Mouse (Mus musculus): Measurements from ENCODE around the gene Maneal. TPM values are rescaled to one million over a fixed set of nuclear protein-coding genes. Genes with fewer than 3 reads are reported as not detected.

Maneal gene
- 10 to 100 TPM; 46.0 to 55.5 (median 50.6) TPM for total RNA-seq (2022)

- DNase-seq (ENCODE audit: low spot score in 2 of 2): no peak
Measured at GRCm38 (mm10) chr4:124861283-124862188, at the start of gene Maneal. Gene Maneal, minus strand, starts transcription at chr4:124862171.

- DNase-seq (ENCODE audit: low spot score in 2 of 2): no peak
Measured at GRCm38 (mm10) chr4:124905971-124906822, 44.2 kb upstream of the Maneal start.

- no peak for DNase-seq (ENCODE audit: low spot score in 2 of 2)
Measured at GRCm38 (mm10) chr4:124905417-124905816, 43.4 kb upstream of the Maneal start.

GRCm38 (mm10) chr4:124899906-124900305 lies 37.9 kb upstream of the Maneal start:
- DNase-seq (ENCODE audit: low spot score in 2 of 2): no peak

- no peak for DNase-seq (ENCODE audit: low spot score in 2 of 2)
Measured at GRCm38 (mm10) chr4:124898428-124898827, 36.5 kb upstream of the Maneal start.

- peak in 1 of 2 experiments; percentile 48 for DNase-seq (ENCODE audit: low spot score in 2 of 2)
Measured at GRCm38 (mm10) chr4:124894508-124895428, 32.8 kb upstream of the Maneal start.

- no peak for DNase-seq (ENCODE audit: low spot score in 2 of 2)
Measured at GRCm38 (mm10) chr4:124893769-124894168, 31.8 kb upstream of the Maneal start.

GRCm38 (mm10) chr4:124890831-124891230 lies 28.9 kb upstream of the Maneal start:
- no peak for DNase-seq (ENCODE audit: low spot score in 2 of 2)

GRCm38 (mm10) chr4:124889935-124890334 lies 28.0 kb upstream of the Maneal start:
- no peak for DNase-seq (ENCODE audit: low spot score in 2 of 2)

GRCm38 (mm10) chr4:124888702-124889101 lies 26.7 kb upstream of the Maneal start:
- no peak for DNase-seq (ENCODE audit: low spot score in 2 of 2)

GRCm38 (mm10) chr4:124882151-124882729 lies 20.3 kb upstream of the Maneal start:
- no peak for DNase-seq (ENCODE audit: low spot score in 2 of 2)

- peak; percentile 76 to 83 for DNase-seq (ENCODE audit: low spot score in 2 of 2)
Measured at GRCm38 (mm10) chr4:124881341-124881908, 19.5 kb upstream of the Maneal start.

- no peak for DNase-seq (ENCODE audit: low spot score in 2 of 2)
Measured at GRCm38 (mm10) chr4:124880599-124880998, 18.6 kb upstream of the Maneal start, which contains the start of gene Epha10. Gene Epha10, plus strand, starts transcription at chr4:124880899.

GRCm38 (mm10) chr4:124872719-124873118 lies 10.7 kb upstream of the Maneal start:
- DNase-seq (ENCODE audit: low spot score in 2 of 2): no peak

GRCm38 (mm10) chr4:124860446-124860845 lies 1.5 kb downstream of the Maneal start:
- DNase-seq (ENCODE audit: low spot score in 2 of 2): no peak

GRCm38 (mm10) chr4:124858370-124858769 lies 3.6 kb downstream of the Maneal start:
- DNase-seq (ENCODE audit: low spot score in 2 of 2): no peak

GRCm38 (mm10) chr4:124856294-124856693 lies 5.7 kb downstream of the Maneal start:
- peak in 1 of 2 experiments; percentile 55 for DNase-seq (ENCODE audit: low spot score in 2 of 2)

- DNase-seq (ENCODE audit: low spot score in 2 of 2): peak; percentile 57 to 63
Measured at GRCm38 (mm10) chr4:124850933-124851658, 10.9 kb downstream of the Maneal start, which contains the start of gene 1110065P20Rik. Gene 1110065P20Rik, minus strand, starts transcription at chr4:124851196.

- DNase-seq (ENCODE audit: low spot score in 2 of 2): peak; percentile 89 to 91
Measured at GRCm38 (mm10) chr4:124850261-124850913, 11.6 kb downstream of the Maneal start, which contains the start of gene Yrdc. Gene Yrdc, plus strand, starts transcription at chr4:124850679.
